Mouse (Mus musculus) cortical plate, adult 2 months (tissue): ENCODE results near the gene Wdr4. TPM values are rescaled to one million over a fixed set of nuclear protein-coding genes. Genes with fewer than 3 reads are reported as not detected.
"Not testable (repeated sequence)": the region's sequence is repeated elsewhere in the genome, so short reads cannot be mapped to it uniquely, and the experiment has no call there.

Experiments
- H3K27ac ChIP-seq: fragments of 200-500 bp; 2 replicates; pipeline ENCODE4 v1.5.1; 2012; ENCODE audit warnings: low read length, control low read depth, inconsistent platforms; ENCODE audit not compliant: insufficient read depth
- H3K4me1 ChIP-seq: fragments of 200-500 bp; 2 replicates; pipeline ENCODE4 v1.6.1; 2011; ENCODE audit warnings: low read length; ENCODE audit not compliant: control insufficient read depth, insufficient read depth
- H3K4me3 ChIP-seq: fragments of 200-500 bp; 2 replicates; pipeline ENCODE4 v1.5.1; 2011; ENCODE audit warnings: mild to moderate bottlenecking, low read length, control low read depth; ENCODE audit not compliant: insufficient read depth
- CTCF ChIP-seq: fragments of 200-500 bp; IDR thresholded peaks from 2 replicates; pipeline ENCODE4 v1.5.1; 2011; ENCODE audit warnings: mild to moderate bottlenecking, control low read depth, low read length; ENCODE audit not compliant: insufficient read depth; ENCODE audit errors: extremely low read depth
- POLR2A ChIP-seq: fragments of 200-500 bp; IDR thresholded peaks from 2 replicates; pipeline ENCODE4 v1.6.1; 2011; ENCODE audit warnings: mild to moderate bottlenecking, low read length, control low read depth; ENCODE audit not compliant: insufficient read depth; ENCODE audit errors: extremely low read depth
- polyA plus RNA-seq: library from polyadenylated mRNA; depleted of rRNA; stranded (reverse); fragments of >200 nt; gene quantifications from 2 replicates; pipeline ENCODE4 v1.2.3, GENCODE M21; 2012

The Wdr4 gene
- polyA plus RNA-seq, 1 experiment: 24.4 TPM

DNA sequence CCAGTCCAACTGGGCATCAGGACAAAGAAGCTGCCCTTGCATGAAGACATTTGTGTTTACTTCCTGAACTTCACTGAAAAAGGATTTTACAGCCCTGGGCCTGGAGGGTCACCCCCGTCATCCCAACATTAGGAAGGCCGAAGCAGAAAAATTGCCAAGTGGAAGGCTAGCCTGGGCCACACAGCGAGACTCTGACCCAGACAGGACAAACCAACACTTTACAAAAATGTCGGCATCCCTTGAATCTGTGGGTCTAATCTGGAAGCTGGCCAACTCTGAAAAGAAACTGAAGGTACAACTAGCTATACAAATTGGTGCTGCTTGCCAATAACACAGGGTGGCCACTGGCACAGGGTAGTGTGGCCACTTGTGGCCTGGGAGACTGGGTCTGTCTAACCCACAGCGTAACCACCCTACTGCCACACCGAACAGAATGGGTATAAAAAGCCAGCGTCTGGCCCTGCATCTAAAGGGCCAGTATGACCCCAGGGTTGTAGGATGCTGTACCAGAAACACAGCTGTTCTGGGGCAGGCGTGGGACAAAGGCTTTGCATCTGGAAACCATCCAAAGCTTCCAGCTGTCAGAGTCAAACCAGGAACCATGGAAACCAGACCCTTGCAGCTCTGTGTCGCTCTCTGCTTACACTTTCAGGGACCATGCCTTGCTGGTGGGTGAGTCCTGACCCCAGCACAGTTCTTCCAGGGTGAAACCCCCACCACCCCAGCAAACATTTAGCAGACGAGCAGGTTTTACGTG is 37.5 kb upstream of the Wdr4 start:
- TF ChIP-seq CTCF (no peak), POLR2A (no peak)
- no peaks in the 10 kb centered on the region for H3K4me1 ChIP-seq
- H3K4me3 ChIP-seq: peak overlapping the region; percentile 4; the same call in 1 of the 2 replicates
- no peak overlapping the region for H3K27ac ChIP-seq

DNA sequence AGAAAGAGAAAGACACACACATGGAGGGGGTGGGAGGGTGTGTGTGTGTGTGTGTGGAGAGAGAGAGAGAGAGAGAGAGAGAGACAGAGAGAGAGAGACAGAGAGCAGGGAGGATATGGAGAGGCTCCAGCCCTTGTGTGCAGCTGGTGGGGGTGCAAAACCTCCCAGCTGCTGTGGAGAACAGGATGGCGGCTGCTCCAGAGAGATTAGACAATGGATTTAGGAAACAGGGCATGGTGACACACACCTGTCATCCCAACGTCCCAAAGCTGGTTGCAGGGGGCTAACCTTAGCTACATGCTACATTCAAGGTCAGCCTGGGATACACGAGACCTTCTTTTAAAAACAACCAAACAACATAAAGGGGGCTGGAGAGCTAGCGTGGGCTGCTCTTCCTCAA is 36.5 kb upstream of the Wdr4 start:
- TF ChIP-seq CTCF (no peak), POLR2A (no peak)
- no peak overlapping the region for H3K27ac ChIP-seq
- no peak overlapping the region for H3K4me3 ChIP-seq

DNA sequence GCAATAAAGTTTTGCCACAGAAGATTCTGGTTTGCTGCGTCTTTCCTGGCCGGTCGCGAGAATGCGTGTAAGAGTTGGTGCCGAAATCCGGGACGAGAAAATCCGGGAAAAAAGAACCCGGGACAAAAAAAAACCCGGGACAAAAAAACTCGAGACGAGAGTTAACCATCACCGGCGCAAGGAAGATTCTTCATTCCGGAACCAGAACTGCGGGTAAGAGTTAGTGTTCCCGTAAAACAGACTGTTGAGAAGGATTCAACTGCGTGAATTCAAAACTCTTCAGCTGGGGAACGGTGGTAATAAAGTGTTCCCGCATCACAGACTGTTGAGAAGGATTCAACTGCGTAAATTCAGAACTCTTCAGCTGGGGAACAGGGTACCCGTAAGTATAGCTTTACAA is 32.8 kb upstream of the Wdr4 start:
- not testable (repeated sequence) for H3K27ac ChIP-seq, H3K4me3 ChIP-seq, H3K4me1 ChIP-seq

More for the DNA sequence above, 36.5 kb upstream of the Wdr4 start:
- no peaks in the 10 kb centered on the region for H3K4me1 ChIP-seq

DNA sequence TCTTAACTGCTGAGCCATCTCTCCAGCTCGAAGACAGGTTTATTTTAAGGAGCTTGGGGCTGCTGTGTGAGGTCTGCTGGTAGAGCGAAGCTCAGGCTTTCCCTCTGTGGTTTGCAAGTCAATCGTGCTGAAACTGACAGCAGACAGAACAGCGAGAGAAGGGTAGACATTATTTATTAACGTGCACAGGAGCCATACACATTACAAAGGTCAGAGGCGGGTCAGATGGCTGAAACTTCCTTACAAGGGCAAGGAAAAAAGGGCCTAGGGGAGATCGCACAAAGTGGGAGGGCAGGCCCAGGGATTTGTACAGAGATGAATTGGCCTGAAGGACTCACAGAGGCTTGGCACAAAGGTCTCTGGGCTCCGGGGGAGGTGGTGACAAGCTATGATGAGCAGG is 29.6 kb upstream of the Wdr4 start:
- no peaks in the 10 kb centered on the region for H3K4me1 ChIP-seq
- TF ChIP-seq POLR2A (no peak), CTCF (no peak)
- no peak overlapping the region for H3K4me3 ChIP-seq
- H3K27ac ChIP-seq: no peak overlapping the region

DNA sequence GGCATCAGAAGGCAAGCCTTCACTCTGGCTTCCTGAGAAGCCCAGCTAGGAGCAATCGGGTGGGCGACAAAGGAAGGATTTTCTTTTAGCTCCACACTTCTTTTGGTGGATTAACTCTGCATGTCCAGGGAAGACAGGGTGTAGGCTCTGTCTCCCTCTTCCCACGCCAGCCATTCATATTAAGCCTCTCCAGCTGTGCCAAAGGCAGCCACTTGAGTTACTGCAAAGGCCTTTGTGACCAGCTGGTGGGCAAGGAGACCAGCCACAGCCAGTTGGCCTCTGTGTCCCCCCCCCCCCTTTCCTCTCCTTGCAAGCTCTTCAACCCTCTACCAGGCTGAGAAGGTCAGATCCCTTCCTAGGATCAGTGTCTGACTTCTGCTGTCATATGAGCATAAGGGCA is 28.2 kb upstream of the Wdr4 start:
- TF ChIP-seq CTCF (no peak), POLR2A (no peak)
- Histone ChIP-seq H3K27ac (no peak overlapping the region), H3K4me3 (no peak overlapping the region), H3K4me1 (no peaks in the 10 kb centered on the region)

DNA sequence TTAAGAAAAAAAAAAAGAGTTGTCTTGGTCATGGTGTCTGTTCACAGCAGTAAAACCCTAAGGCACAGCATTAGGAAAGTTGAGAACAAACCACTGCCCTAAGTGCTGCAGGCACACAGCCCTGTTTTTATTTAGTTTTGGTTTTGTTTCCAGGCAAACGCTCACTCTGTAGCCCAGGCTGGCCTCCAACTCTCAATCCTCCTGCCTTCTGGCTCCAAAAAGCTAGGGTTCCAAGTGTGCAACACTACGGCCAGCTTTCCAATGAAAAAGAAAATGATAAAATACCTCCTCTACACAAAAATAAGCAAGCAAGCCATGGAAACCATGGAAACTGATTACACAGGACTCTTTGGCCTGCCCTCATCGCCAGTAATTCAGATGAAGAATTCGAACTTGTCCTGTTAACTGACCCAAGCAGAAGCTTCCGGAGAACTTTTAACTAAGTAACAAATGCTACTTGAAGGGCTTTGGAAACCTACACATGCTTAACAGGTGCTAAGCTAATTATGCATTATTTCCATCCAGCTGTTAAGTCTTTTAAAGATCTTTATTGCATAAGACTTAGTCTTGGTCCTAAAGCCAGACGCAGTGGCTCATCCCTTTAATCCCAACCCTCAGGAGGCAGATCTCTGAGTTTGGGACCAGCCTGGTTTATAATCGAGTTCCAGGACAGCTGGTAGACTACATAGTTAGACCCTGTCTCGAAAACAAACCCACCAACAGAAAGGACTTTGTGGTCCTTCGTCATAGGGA is 26.8 kb upstream of the Wdr4 start:
- H3K4me1 ChIP-seq: no peaks in the 10 kb centered on the region
- TF ChIP-seq POLR2A: no peak
- no peak for TF ChIP-seq CTCF
- no peak overlapping the region for H3K4me3 ChIP-seq
- no peak overlapping the region for H3K27ac ChIP-seq

DNA sequence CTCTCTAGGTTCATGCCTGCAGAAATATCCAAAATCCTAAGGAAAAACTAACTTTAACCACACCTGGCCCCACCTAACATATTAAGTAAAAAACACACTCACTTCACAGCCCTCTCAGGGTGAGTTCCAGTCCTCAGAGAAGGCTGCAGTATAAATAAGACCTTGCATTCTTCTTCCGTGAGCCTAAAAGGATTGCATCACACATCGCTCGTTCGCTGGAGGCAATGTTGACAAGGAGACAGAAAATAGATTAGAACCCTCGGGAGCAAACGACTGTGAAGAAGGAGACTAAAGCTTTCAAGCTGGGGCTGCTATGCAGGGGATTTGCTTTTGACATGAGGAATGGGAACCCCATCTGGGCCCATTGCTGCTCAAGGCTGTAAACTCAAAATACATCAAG is 23.8 kb upstream of the Wdr4 start:
- Histone ChIP-seq H3K27ac (no peak overlapping the region), H3K4me3 (no peak overlapping the region), H3K4me1 (no peaks in the 10 kb centered on the region)
- TF ChIP-seq POLR2A (no peak), CTCF (no peak)

DNA sequence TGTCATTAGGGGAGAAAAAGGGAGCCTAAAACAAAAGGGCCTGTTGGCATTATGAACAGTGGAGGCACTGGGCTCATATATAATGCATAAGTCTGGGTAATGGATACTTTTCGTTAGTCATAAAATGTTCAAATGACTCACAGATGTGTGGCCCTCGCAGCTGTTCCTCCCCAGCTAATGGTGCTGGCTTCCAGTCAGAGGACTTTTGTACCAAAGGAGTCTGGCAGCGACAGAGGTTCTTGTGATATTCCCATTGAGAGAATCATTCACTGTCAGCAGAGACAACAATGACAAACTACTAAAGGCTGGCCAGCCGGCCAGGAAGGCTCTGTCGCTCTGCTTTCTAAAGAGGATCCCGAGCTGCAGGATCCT is 21.7 kb upstream of the Wdr4 start:
- TF ChIP-seq CTCF: no peak
- TF ChIP-seq POLR2A: no peak
- Histone ChIP-seq H3K27ac (no peak overlapping the region), H3K4me3 (no peak overlapping the region), H3K4me1 (no peaks in the 10 kb centered on the region)

DNA sequence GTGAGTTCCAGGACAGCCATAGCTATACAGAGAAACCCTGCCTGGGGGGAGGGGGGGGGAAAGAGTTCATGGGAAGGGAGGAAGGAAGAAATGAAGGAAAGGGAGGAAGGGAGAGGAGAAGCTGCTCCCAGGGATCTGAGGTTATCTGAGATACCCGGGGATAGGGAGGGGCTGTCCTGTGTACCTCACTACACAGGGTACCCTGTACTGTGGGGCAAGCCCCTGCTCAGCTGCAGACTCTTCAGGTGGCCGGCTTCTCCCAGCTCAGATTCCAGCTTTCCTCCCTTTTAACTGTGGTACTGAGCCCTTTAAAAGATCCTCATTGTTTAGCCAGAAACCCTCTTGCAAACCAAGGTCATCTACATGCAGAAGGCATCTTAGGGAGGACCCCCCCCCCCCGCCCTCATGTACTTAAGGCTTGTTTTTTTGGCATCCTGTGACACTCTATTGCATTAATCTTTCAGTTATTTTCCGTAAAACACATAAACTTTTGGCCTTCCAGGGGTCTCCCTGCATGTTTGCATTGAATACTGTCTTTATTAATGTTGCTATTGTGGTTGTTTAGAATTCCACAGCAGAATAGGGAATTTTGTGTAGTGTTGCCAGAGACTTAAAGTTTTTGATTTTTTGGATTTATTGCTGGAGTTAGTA is 21.2 kb upstream of the Wdr4 start:
- no peak for TF ChIP-seq POLR2A
- no peak for TF ChIP-seq CTCF
- H3K4me3 ChIP-seq: no peak overlapping the region
- H3K4me1 ChIP-seq: peaks cover 2% of the 10 kb centered on the region
- H3K27ac ChIP-seq: no peak overlapping the region

DNA sequence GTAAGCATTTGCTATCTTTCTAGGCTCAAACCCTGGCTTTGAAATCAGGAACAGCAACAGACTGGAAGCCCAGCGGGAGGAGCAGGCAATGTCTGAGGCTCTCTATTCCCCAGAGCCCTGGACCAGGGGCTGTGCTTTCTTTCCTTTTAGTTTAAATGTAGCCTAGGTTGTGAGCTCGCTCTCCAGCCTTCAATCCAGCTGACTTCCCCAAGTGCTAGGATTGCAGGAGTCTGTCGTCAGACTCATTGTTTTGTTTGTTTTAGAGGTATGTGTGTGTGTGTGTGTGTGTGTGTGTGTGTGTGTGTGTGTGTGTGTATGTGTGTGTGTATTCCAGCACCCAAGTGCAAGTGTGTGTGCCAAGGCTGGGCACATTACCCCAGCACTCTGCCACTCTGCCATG is 20.3 kb upstream of the Wdr4 start:
- TF ChIP-seq POLR2A (no peak), CTCF (no peak)
- H3K27ac ChIP-seq: no peak overlapping the region
- H3K4me1 ChIP-seq: peaks cover 10% of the 10 kb centered on the region
- no peak overlapping the region for H3K4me3 ChIP-seq
